Mouse (Mus musculus): ENCODE measurements at regions not wholly inside any gene's neighbourhood (a gene's known extent, or its start where the extent isn't known, plus 50 kb on each side); places are given as distances from the start of the nearest gene placed in this dataset.
"Not testable (repeated sequence)": the region's sequence is repeated elsewhere in the genome, so short reads cannot be mapped to it uniquely, and the experiment has no call there.

- H3K4me2 ChIP-seq: no peak overlapping the region
- H3K4me1 ChIP-seq: no peaks in the 10 kb centered on the region
- no peak overlapping the region for H3K4me3 ChIP-seq
- no peaks in the 10 kb centered on the region for H3K36me3 ChIP-seq
- H3K27ac ChIP-seq (replicated peaks): no peak overlapping the region
- H3K9me3 ChIP-seq: no peaks in the 10 kb centered on the region
- 75% methylated on average over 1 of the region's 1 CpGs for WGBS
- no peak overlapping the region for H3K9ac ChIP-seq
- H3K27me3 ChIP-seq (replicated peaks): no peaks in the 10 kb centered on the region
- no peak for ATAC-seq (ENCODE audit: extremely low read depth, insufficient number of reproducible peaks, low FRiP score, low TSS enrichment)
These were observed 705.7 kb upstream of the Cobl start for GRCm38 (mm10) chr11:13170449-13170848.

GRCm38 (mm10) chr11:13151901-13152300 lies 687.1 kb upstream of the Cobl start:
- Histone ChIP-seq H3K4me3 (no peak overlapping the region), H3K27me3 (replicated peaks) (no peaks in the 10 kb centered on the region), H3K9ac (no peak overlapping the region), H3K4me2 (no peak overlapping the region), H3K27ac (replicated peaks) (no peak overlapping the region), H3K9me3 (no peaks in the 10 kb centered on the region), H3K4me1 (no peaks in the 10 kb centered on the region), H3K36me3 (no peaks in the 10 kb centered on the region)
- ATAC-seq (ENCODE audit: extremely low read depth, insufficient number of reproducible peaks, low FRiP score, low TSS enrichment): no peak
- WGBS: 70% methylated on average over 4 of the region's 4 CpGs

GRCm38 (mm10) chr11:13142721-13143120 lies 678.0 kb upstream of the Cobl start:
- H3K4me3 ChIP-seq; H3K27me3 ChIP-seq (replicated peaks); H3K9me3 ChIP-seq; H3K9ac ChIP-seq; ATAC-seq (ENCODE audit: extremely low read depth, insufficient number of reproducible peaks, low FRiP score, low TSS enrichment); H3K4me1 ChIP-seq; H3K4me2 ChIP-seq; H3K36me3 ChIP-seq; H3K27ac ChIP-seq (replicated peaks): not testable (repeated sequence)
- 77% methylated on average over 4 of the region's 4 CpGs for WGBS

GRCm38 (mm10) chr11:13126808-13127207 lies 662.0 kb upstream of the Cobl start:
- H3K4me1 ChIP-seq: no peaks in the 10 kb centered on the region
- 54% methylated on average over 2 of the region's 2 CpGs for whole genome bisulfite sequencing
- no peak overlapping the region for H3K27ac ChIP-seq (replicated peaks)
- no peak overlapping the region for H3K4me2 ChIP-seq
- H3K27me3 ChIP-seq (replicated peaks): no peaks in the 10 kb centered on the region
- ATAC-seq (ENCODE audit: extremely low read depth, insufficient number of reproducible peaks, low FRiP score, low TSS enrichment): no peak
- H3K4me3 ChIP-seq: no peak overlapping the region
- H3K36me3 ChIP-seq: no peaks in the 10 kb centered on the region
- H3K9ac ChIP-seq: no peak overlapping the region
- no peaks in the 10 kb centered on the region for H3K9me3 ChIP-seq

- no peaks in the 10 kb centered on the region; the same call in 1 of the 2 replicates for H3K4me1 ChIP-seq
- no peak for ATAC-seq (ENCODE audit: extremely low read depth, insufficient number of reproducible peaks, low FRiP score, low TSS enrichment)
- no peak overlapping the region for H3K9ac ChIP-seq
- H3K4me3 ChIP-seq: no peak overlapping the region
- H3K9me3 ChIP-seq: no peaks in the 10 kb centered on the region
- no peak overlapping the region for H3K4me2 ChIP-seq
- H3K27ac ChIP-seq (replicated peaks): 0 out of 2 replicates have a peak overlapping the region, but pooled peaks have one; percentile 3
- H3K27me3 ChIP-seq (replicated peaks): no peaks in the 10 kb centered on the region
- H3K36me3 ChIP-seq: no peaks in the 10 kb centered on the region
These were observed 647.7 kb upstream of the Cobl start for GRCm38 (mm10) chr11:13112486-13112885.

Measured in heart, embryonic 13.5 days (tissue).